Mouse (Mus musculus): ENCODE data around the gene Msantd2.

GRCm38 (mm10) chr9:37526443-37527395, 37.6 kb downstream of the Msantd2 start:
- TF ChIP-seq CTCF (IDR thresholded peaks at IDR 0.05; ENCODE audit: low read depth) (peak; percentile 18), EP300 (IDR thresholded peaks at IDR 0.05; ENCODE audit: low read depth) (no peak)
